Mouse (Mus musculus) stomach, postnatal 0 days (tissue): ENCODE data around the gene Upk2. TPM values are rescaled to one million over a fixed set of nuclear protein-coding genes. Genes with fewer than 3 reads are reported as not detected.

ENCODE experiments used
- ATAC-seq: fragments of 200-750 bp; cut with Nextera tagmentation; 2 replicates; pipeline ENCODE4 v1.8.0; 2017; ENCODE audit not compliant: low FRiP score, low TSS enrichment
- DNase-seq: peaks from one replicate; pipeline ENCODE4 v3.0.0-alpha.2; 2016; ENCODE audit warnings: low spot score
- H3K27ac ChIP-seq: fragments of 300-500 bp; sonication (generic); replicated peaks from 2 replicates; pipeline ENCODE4 v1.5.1; 2014; ENCODE audit warnings: mild to moderate bottlenecking, control low read depth
- H3K27me3 ChIP-seq: fragments of 300-500 bp; sonication (generic); 2 replicates; pipeline ENCODE4 v1.6.1; 2014; ENCODE audit warnings: low read length; ENCODE audit not compliant: control insufficient read depth, insufficient read depth
- H3K36me3 ChIP-seq: fragments of 300-500 bp; sonication (generic); 2 replicates; pipeline ENCODE4 v1.6.1; 2014; ENCODE audit warnings: low read length, mixed read lengths; ENCODE audit not compliant: control insufficient read depth, insufficient read depth
- H3K4me1 ChIP-seq: fragments of 300-500 bp; sonication (generic); replicated peaks from 2 replicates; pipeline ENCODE4 v1.6.1; 2014; ENCODE audit warnings: antibody characterized with exemption; ENCODE audit not compliant: control insufficient read depth, insufficient read depth
- H3K4me2 ChIP-seq: fragments of 300-500 bp; sonication (generic); replicated peaks from 2 replicates; pipeline ENCODE4 v1.6.1; 2014; ENCODE audit warnings: low read depth, mild to moderate bottlenecking, control low read depth, moderate library complexity
- H3K4me3 ChIP-seq: fragments of 300-500 bp; sonication (generic); 2 replicates; pipeline ENCODE4 v1.5.1; 2014; ENCODE audit warnings: low read depth, low read length, control low read depth
- H3K9ac ChIP-seq: fragments of 300-500 bp; sonication (generic); 2 replicates; pipeline ENCODE4 v1.6.1; 2014; ENCODE audit warnings: mild to moderate bottlenecking, low read length, control low read depth, mixed read lengths
- H3K9me3 ChIP-seq: fragments of 300-500 bp; sonication (generic); 2 replicates; pipeline ENCODE4 v1.6.1; 2016; ENCODE audit warnings: low read length; ENCODE audit not compliant: control insufficient read depth
- CTCF ChIP-seq: IDR thresholded peaks from 2 replicates; pipeline ENCODE4 v1.5.1; 2016; ENCODE audit warnings: antibody characterized with exemption, low read depth, mild to moderate bottlenecking, moderate library complexity
- EP300 ChIP-seq: optimal IDR thresholded peaks from 2 replicates; pipeline ENCODE3; 2016; ENCODE audit warnings: antibody characterized with exemption
- WGBS: fragments of 180-500 bp; shearing (Covaris S2); extraction: QIAGEN DNeasy Blood & Tissue Kit; methylation state at CpG from one replicate; pipeline ENCODE4 v1.1.7; 2014; 5-methylcytosine and 5-hydroxymethylcytosine counted together
- polyA plus RNA-seq: library from polyadenylated mRNA; unstranded; fragments of >200 nt; fragmentation: Nextera tagmentation; extraction: Ambion mirVana; gene quantifications from 2 replicates; pipeline ENCODE4 v1.2.1, GENCODE M21; 2015

Gene Upk2
- polyA plus RNA-seq, 1 experiment from 2014 or later = 5.4 TPM

- WGBS = 56% methylated on average over 3 of the region's 3 CpGs
- no peak overlapping the region for H3K4me3 ChIP-seq
- no peak overlapping the region for H3K9ac ChIP-seq
- ATAC-seq (no peak; the same call in 1 of the 2 replicates), DNase-seq (no peak)
- no peak overlapping the region for H3K4me2 ChIP-seq
- no peaks in the 10 kb centered on the region for H3K9me3 ChIP-seq
- peaks cover 19% of the 10 kb centered on the region for H3K36me3 ChIP-seq
- no peak overlapping the region for H3K27ac ChIP-seq
- no peaks in the 10 kb centered on the region for H3K4me1 ChIP-seq
- H3K27me3 ChIP-seq = no peaks in the 10 kb centered on the region
- TF ChIP-seq EP300 (no peak), CTCF (no peak)
Observed at GRCm38 (mm10) chr9:44405011-44405410, 49.8 kb downstream of the Upk2 start.

Other genes starting within 250 kb of the Upk2 start
- 4.9 and 5.7 TPM in 2 replicates for gene Cbl, start 220.9 kb downstream of the Upk2 start, polyA plus RNA-seq
- not detected in 2 replicates for gene Ccdc153, start 214.3 kb downstream of the Upk2 start, polyA plus RNA-seq
- 0.08 and 0.13 TPM in 2 replicates for gene Pdzd3, start 203.5 kb downstream of the Upk2 start, polyA plus RNA-seq
- 9.2 and 10.7 TPM in 2 replicates for gene Nlrx1, start 186.4 kb downstream of the Upk2 start, polyA plus RNA-seq
- 1.4 TPM in 2 replicates for gene Abcg4, start 166.4 kb downstream of the Upk2 start, polyA plus RNA-seq
- 8.9 and 9.4 TPM in 2 replicates for gene Hinfp, start 149.3 kb downstream of the Upk2 start, polyA plus RNA-seq
- gene C2cd2l, start 134.7 kb downstream of the Upk2 start, polyA plus RNA-seq = 7.4 and 7.5 TPM in 2 replicates
- gene Dpagt1, start 129.0 kb downstream of the Upk2 start, polyA plus RNA-seq = 26.9 and 27.8 TPM in 2 replicates
- gene H2afx, start 120.3 kb downstream of the Upk2 start, polyA plus RNA-seq = 78.7 and 93.6 TPM in 2 replicates
- gene Hmbs, start 110.7 kb downstream of the Upk2 start, polyA plus RNA-seq = 68.8 and 71.5 TPM in 2 replicates
- 15.8 and 18.2 TPM in 2 replicates for gene Vps11, start 93.3 kb downstream of the Upk2 start, polyA plus RNA-seq
- gene Hyou1, start 75.5 kb downstream of the Upk2 start, polyA plus RNA-seq = 18.0 and 18.5 TPM in 2 replicates
- gene Slc37a4, start 58.1 kb downstream of the Upk2 start, polyA plus RNA-seq = 18.1 and 18.4 TPM in 2 replicates
- gene Rps25, start 47.8 kb downstream of the Upk2 start, polyA plus RNA-seq = 2,137 and 2,228 TPM in 2 replicates
- gene Trappc4, start 47.4 kb downstream of the Upk2 start, polyA plus RNA-seq = 95.9 and 97.6 TPM in 2 replicates
- 16.4 and 16.6 TPM in 2 replicates for gene Ccdc84, start 36.4 kb downstream of the Upk2 start, polyA plus RNA-seq
- 0.05 TPM in 1 of 2 replicates, not detected in the other for gene Foxr1, start 13.8 kb downstream of the Upk2 start, polyA plus RNA-seq
- gene Bcl9l, start 27.8 kb upstream of the Upk2 start, polyA plus RNA-seq = 5.2 and 6.1 TPM in 2 replicates
- 0.13 and 0.21 TPM in 2 replicates for gene Cxcr5, start 106.9 kb upstream of the Upk2 start, polyA plus RNA-seq
- 7.9 and 10.4 TPM in 2 replicates for gene Ddx6, start 149.9 kb upstream of the Upk2 start, polyA plus RNA-seq
- not detected in 2 replicates for gene Treh, start 218.3 kb upstream of the Upk2 start, polyA plus RNA-seq